Mouse (Mus musculus): ENCODE data around the gene Bola2. TPM values are rescaled to one million over a fixed set of nuclear protein-coding genes. Genes with fewer than 3 reads are reported as not detected.

The Bola2 gene
- polyA plus RNA-seq, 1 experiment from 2014 or later: 130 TPM

DNA sequence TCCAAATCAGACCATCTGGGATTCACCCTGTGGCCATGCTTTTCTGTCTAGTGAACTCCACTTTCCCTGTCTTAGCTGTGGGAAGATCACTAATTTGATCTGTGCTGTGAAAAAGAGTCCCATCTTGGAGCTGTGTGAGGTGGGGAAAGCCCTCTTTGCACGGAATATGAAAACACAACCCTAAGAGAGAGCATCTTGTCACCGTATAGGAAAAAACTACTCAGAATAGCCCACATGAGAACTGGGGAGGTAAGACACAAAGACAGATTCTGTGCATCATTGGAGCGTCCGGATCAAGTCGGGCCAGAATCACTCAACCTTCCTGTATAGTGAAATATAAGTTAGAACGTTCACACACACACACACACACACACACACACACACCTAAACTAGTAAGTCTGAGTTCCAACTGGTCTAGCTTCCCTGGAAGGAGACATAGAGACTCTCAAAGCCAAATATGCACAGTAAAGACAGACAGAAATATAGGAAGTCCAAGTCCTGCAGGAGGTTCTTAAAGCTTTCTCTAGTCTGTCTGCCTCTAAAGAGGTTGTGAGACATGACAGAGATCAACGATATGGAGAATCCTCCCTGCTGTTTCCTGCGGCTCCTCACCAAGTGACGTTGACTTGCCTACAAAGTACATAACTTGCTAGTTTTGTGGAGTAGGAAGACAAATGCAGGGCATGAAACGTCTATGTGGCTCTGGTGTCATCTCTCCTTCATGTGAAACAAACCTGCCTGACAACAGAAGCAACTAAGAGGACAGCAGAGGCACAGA is 13.2 kb downstream of the Bola2 start:
- no peak for ATAC-seq (ENCODE audit: low read depth)
- no peak for DNase-seq (ENCODE audit: low spot score)
- WGBS: 83% methylated on average over 10 of the region's 10 CpGs
- Histone ChIP-seq H3K4me3 (ENCODE audit: low read depth, low read length) (no peak overlapping the region), H3K9me3 (ENCODE audit: control insufficient read depth, low read length) (0 out of 2 replicates have a peak, but pooled peaks cover 5% of the 10 kb centered on the region), H3K27me3 (replicated peaks; ENCODE audit: control insufficient read depth, insufficient read depth, low read length) (peaks cover 17% of the 10 kb centered on the region; the same call in 1 of the 2 replicates), H3K36me3 (ENCODE audit: control insufficient read depth, insufficient read depth, low read length) (no peaks in the 10 kb centered on the region), H3K4me1 (ENCODE audit: control insufficient read depth, insufficient read depth, low read length) (peaks cover 13% of the 10 kb centered on the region), H3K9ac (ENCODE audit: low read depth, low read length) (no peak overlapping the region), H3K4me2 (ENCODE audit: low read depth, low read length) (no peak overlapping the region), H3K27ac (replicated peaks; ENCODE audit: low read depth, low read length) (no peak overlapping the region)

GRCm38 (mm10) chr7:126710266-126710665 is 15.1 kb downstream of the Bola2 start:
- Histone ChIP-seq H3K36me3 (ENCODE audit: control insufficient read depth, insufficient read depth, low read length) (no peaks in the 10 kb centered on the region), H3K27ac (replicated peaks; ENCODE audit: low read depth, low read length) (no peak overlapping the region), H3K27me3 (replicated peaks; ENCODE audit: control insufficient read depth, insufficient read depth, low read length) (0 out of 2 replicates have a peak, but pooled peaks cover 7% of the 10 kb centered on the region), H3K4me1 (ENCODE audit: control insufficient read depth, insufficient read depth, low read length) (no peaks in the 10 kb centered on the region), H3K9me3 (ENCODE audit: control insufficient read depth, low read length) (0 out of 2 replicates have a peak, but pooled peaks cover 5% of the 10 kb centered on the region), H3K9ac (ENCODE audit: low read depth, low read length) (no peak overlapping the region), H3K4me3 (ENCODE audit: low read depth, low read length) (no peak overlapping the region), H3K4me2 (ENCODE audit: low read depth, low read length) (no peak overlapping the region)
- WGBS: 77% methylated on average over 4 of the region's 4 CpGs
- no peak for DNase-seq (ENCODE audit: low spot score)
- ATAC-seq (ENCODE audit: low read depth): no peak

- ATAC-seq (ENCODE audit: low read depth): no peak
- no peaks in the 10 kb centered on the region for H3K4me1 ChIP-seq (ENCODE audit: control insufficient read depth, insufficient read depth, low read length)
- H3K9me3 ChIP-seq (ENCODE audit: control insufficient read depth, low read length): 0 out of 2 replicates have a peak, but pooled peaks cover 5% of the 10 kb centered on the region
- no peak overlapping the region for H3K4me2 ChIP-seq (ENCODE audit: low read depth, low read length)
- H3K27me3 ChIP-seq (replicated peaks; ENCODE audit: control insufficient read depth, insufficient read depth, low read length): no peaks in the 10 kb centered on the region
- H3K9ac ChIP-seq (ENCODE audit: low read depth, low read length): no peak overlapping the region
- no peak overlapping the region for H3K4me3 ChIP-seq (ENCODE audit: low read depth, low read length)
- no peaks in the 10 kb centered on the region for H3K36me3 ChIP-seq (ENCODE audit: control insufficient read depth, insufficient read depth, low read length)
- 64% methylated on average over 3 of the region's 3 CpGs for WGBS
- no peak for DNase-seq (ENCODE audit: low spot score)
- no peak overlapping the region for H3K27ac ChIP-seq (replicated peaks; ENCODE audit: low read depth, low read length)
These were observed 16.7 kb downstream of the Bola2 start for GRCm38 (mm10) chr7:126711910-126712309.

- H3K4me2 ChIP-seq (ENCODE audit: low read depth, low read length): no peak overlapping the region
- ATAC-seq (ENCODE audit: low read depth): no peak
- no peak overlapping the region for H3K9ac ChIP-seq (ENCODE audit: low read depth, low read length)
- no peaks in the 10 kb centered on the region for H3K9me3 ChIP-seq (ENCODE audit: control insufficient read depth, low read length)
- no peaks in the 10 kb centered on the region for H3K4me1 ChIP-seq (ENCODE audit: control insufficient read depth, insufficient read depth, low read length)
- H3K4me3 ChIP-seq (ENCODE audit: low read depth, low read length): no peak overlapping the region
- WGBS: 78% methylated on average over 4 of the region's 4 CpGs
- no peak overlapping the region for H3K27ac ChIP-seq (replicated peaks; ENCODE audit: low read depth, low read length)
- H3K36me3 ChIP-seq (ENCODE audit: control insufficient read depth, insufficient read depth, low read length): no peaks in the 10 kb centered on the region
- DNase-seq (ENCODE audit: low spot score): no peak
- H3K27me3 ChIP-seq (replicated peaks; ENCODE audit: control insufficient read depth, insufficient read depth, low read length): no peaks in the 10 kb centered on the region
These were observed 20.5 kb downstream of the Bola2 start for GRCm38 (mm10) chr7:126715679-126716078.

- Histone ChIP-seq H3K9me3 (ENCODE audit: control insufficient read depth, low read length) (no peaks in the 10 kb centered on the region), H3K27ac (replicated peaks; ENCODE audit: low read depth, low read length) (no peak overlapping the region), H3K36me3 (ENCODE audit: control insufficient read depth, insufficient read depth, low read length) (no peaks in the 10 kb centered on the region), H3K4me3 (ENCODE audit: low read depth, low read length) (no peak overlapping the region), H3K4me1 (ENCODE audit: control insufficient read depth, insufficient read depth, low read length) (no peaks in the 10 kb centered on the region), H3K4me2 (ENCODE audit: low read depth, low read length) (no peak overlapping the region), H3K27me3 (replicated peaks; ENCODE audit: control insufficient read depth, insufficient read depth, low read length) (no peaks in the 10 kb centered on the region), H3K9ac (ENCODE audit: low read depth, low read length) (no peak overlapping the region)
- ATAC-seq (ENCODE audit: low read depth) (no peak), DNase-seq (ENCODE audit: low spot score) (no peak)
- WGBS: 80% methylated on average over 3 of the region's 3 CpGs
These were observed 22.4 kb downstream of the Bola2 start for GRCm38 (mm10) chr7:126717566-126717965.

GRCm38 (mm10) chr7:126718787-126719337 is 23.7 kb downstream of the Bola2 start:
- Histone ChIP-seq H3K36me3 (ENCODE audit: control insufficient read depth, insufficient read depth, low read length) (no peaks in the 10 kb centered on the region), H3K9me3 (ENCODE audit: control insufficient read depth, low read length) (no peaks in the 10 kb centered on the region), H3K9ac (ENCODE audit: low read depth, low read length) (no peak overlapping the region), H3K27ac (replicated peaks; ENCODE audit: low read depth, low read length) (no peak overlapping the region), H3K4me3 (ENCODE audit: low read depth, low read length) (no peak overlapping the region), H3K27me3 (replicated peaks; ENCODE audit: control insufficient read depth, insufficient read depth, low read length) (no peaks in the 10 kb centered on the region), H3K4me2 (ENCODE audit: low read depth, low read length) (no peak overlapping the region), H3K4me1 (ENCODE audit: control insufficient read depth, insufficient read depth, low read length) (no peaks in the 10 kb centered on the region)
- DNase-seq (ENCODE audit: low spot score) (no peak), ATAC-seq (ENCODE audit: low read depth) (no peak)
- WGBS: 94% methylated on average over 5 of the region's 5 CpGs

GRCm38 (mm10) chr7:126721635-126722034 is 26.4 kb downstream of the Bola2 start:
- Histone ChIP-seq H3K27me3 (replicated peaks; ENCODE audit: control insufficient read depth, insufficient read depth, low read length) (no peaks in the 10 kb centered on the region), H3K36me3 (ENCODE audit: control insufficient read depth, insufficient read depth, low read length) (no peaks in the 10 kb centered on the region), H3K9me3 (ENCODE audit: control insufficient read depth, low read length) (no peaks in the 10 kb centered on the region), H3K4me2 (ENCODE audit: low read depth, low read length) (no peak overlapping the region), H3K4me1 (ENCODE audit: control insufficient read depth, insufficient read depth, low read length) (no peaks in the 10 kb centered on the region), H3K27ac (replicated peaks; ENCODE audit: low read depth, low read length) (no peak overlapping the region), H3K4me3 (ENCODE audit: low read depth, low read length) (no peak overlapping the region), H3K9ac (ENCODE audit: low read depth, low read length) (no peak overlapping the region)
- WGBS: 82% methylated on average over 12 of the region's 13 CpGs
- DNase-seq (ENCODE audit: low spot score): no peak
- no peak for ATAC-seq (ENCODE audit: low read depth)

DNA sequence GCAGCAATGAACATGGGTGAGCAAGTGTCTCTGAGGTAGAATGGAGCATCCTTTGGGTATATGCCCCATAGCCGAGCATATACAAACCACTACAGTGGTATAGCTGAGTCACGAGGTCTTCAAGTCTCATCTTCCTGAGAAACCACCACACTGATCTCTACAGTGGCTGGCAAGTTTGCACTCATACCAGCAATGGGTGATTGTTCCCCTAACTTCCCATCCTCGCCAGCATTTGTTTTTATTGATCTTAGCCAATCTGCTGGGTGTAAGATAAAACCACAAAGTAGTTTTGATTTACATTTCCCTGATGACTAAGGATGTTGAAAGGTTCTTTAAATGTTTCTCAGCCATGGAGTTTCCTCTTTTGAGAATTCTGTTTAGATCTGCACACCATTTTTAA is 29.9 kb downstream of the Bola2 start:
- Histone ChIP-seq H3K27me3 (replicated peaks; ENCODE audit: control insufficient read depth, insufficient read depth, low read length) (no peaks in the 10 kb centered on the region), H3K9ac (ENCODE audit: low read depth, low read length) (no peak overlapping the region), H3K4me1 (ENCODE audit: control insufficient read depth, insufficient read depth, low read length) (no peaks in the 10 kb centered on the region), H3K36me3 (ENCODE audit: control insufficient read depth, insufficient read depth, low read length) (no peaks in the 10 kb centered on the region), H3K4me3 (ENCODE audit: low read depth, low read length) (no peak overlapping the region), H3K9me3 (ENCODE audit: control insufficient read depth, low read length) (no peaks in the 10 kb centered on the region), H3K27ac (replicated peaks; ENCODE audit: low read depth, low read length) (no peak overlapping the region), H3K4me2 (ENCODE audit: low read depth, low read length) (no peak overlapping the region)
- WGBS: 69% methylated on average over 3 of the region's 3 CpGs
- ATAC-seq (ENCODE audit: low read depth) (no peak), DNase-seq (ENCODE audit: low spot score) (no peak)

- DNase-seq (ENCODE audit: low spot score): no peak
- H3K27me3 ChIP-seq (replicated peaks; ENCODE audit: control insufficient read depth, insufficient read depth, low read length): no peaks in the 10 kb centered on the region
- WGBS: 78% methylated on average over 5 of the region's 5 CpGs
- no peaks in the 10 kb centered on the region for H3K4me1 ChIP-seq (ENCODE audit: control insufficient read depth, insufficient read depth, low read length)
- H3K36me3 ChIP-seq (ENCODE audit: control insufficient read depth, insufficient read depth, low read length): no peaks in the 10 kb centered on the region
- H3K9ac ChIP-seq (ENCODE audit: low read depth, low read length): no peak overlapping the region
- no peak overlapping the region for H3K27ac ChIP-seq (replicated peaks; ENCODE audit: low read depth, low read length)
- no peaks in the 10 kb centered on the region for H3K9me3 ChIP-seq (ENCODE audit: control insufficient read depth, low read length)
- ATAC-seq (ENCODE audit: low read depth): no peak
- H3K4me3 ChIP-seq (ENCODE audit: low read depth, low read length): no peak overlapping the region
- H3K4me2 ChIP-seq (ENCODE audit: low read depth, low read length): no peak overlapping the region
These were observed 30.5 kb downstream of the Bola2 start for GRCm38 (mm10) chr7:126725667-126726066.
